Mouse (Mus musculus): ENCODE results near the gene Fam19a3. TPM values are rescaled to one million over a fixed set of nuclear protein-coding genes. Genes with fewer than 3 reads are reported as not detected.

Fam19a3 gene
- total RNA-seq (2023): not detected

GRCm38 (mm10) chr3:104781471-104781903, at the start of gene Fam19a3:
Gene Fam19a3, minus strand, starts transcription at chr3:104781840.

GRCm38 (mm10) chr3:104817991-104818748, 36.5 kb upstream of the Fam19a3 start, which contains the start of gene Mov10:
Gene Mov10, minus strand, starts transcription at chr3:104818563.

GRCm38 (mm10) chr3:104788075-104788474, 6.4 kb upstream of the Fam19a3 start, which contains the start of gene Rhoc:
Gene Rhoc, plus strand, starts transcription at chr3:104788375.

DNA sequence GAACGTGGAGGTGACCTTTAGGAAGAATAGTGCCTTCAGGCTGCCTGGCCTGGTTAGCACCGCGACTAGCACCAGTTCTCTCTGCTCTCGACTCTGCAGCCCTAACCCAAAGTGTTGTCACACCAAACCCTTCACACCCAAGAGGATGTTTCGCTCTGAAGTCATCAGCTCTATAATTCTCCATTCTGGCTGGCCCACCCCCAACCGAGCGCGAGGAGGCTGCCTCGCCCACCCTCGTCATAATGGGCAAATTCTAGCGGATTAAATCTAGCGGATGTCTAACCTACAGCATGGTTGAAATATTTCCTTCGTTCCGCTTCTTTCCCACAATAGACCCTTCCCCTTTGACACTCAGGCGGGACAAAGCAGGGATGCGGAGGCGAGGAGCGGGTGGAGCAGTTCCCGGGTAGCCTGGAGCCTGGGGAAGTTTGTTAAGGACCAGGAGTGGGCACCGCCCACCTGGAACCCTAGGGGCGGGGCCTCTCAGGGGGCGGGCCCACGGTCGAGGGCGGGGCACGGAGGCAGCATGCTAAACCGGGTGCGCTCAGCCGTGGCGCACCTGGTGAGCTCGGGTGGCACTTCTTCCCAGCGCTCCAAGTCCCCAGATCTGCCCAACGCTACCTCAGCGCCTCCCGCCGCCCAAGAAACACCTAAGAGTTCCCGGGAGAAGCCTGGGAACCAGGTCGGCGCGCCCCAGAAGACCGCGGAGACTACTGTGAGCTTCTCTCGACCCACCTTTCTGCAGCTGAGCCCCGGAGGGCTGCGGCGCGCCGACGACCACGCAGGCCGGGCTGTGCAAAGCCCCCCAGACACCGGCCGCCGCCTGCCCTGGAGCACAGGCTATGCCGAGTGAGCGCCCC, 849 bp downstream of the Fam19a3 start, which contains the start of gene Ppm1j:
TSS of gene Ppm1j (plus strand) at position 496 of the 860 bp plus-strand sequence.

Other genes starting within 250 kb of the Fam19a3 start
- gene Slc16a1, start 143.2 kb downstream of the Fam19a3 start, total RNA-seq (2023): 54.3 TPM
- 3.0 TPM for gene Ppm1j, start 784 bp downstream of the Fam19a3 start, total RNA-seq (2023)
- gene Rhoc, start 6.5 kb upstream of the Fam19a3 start, total RNA-seq (2023): 0.73 TPM
- 36.7 TPM for gene Mov10, start 36.7 kb upstream of the Fam19a3 start, total RNA-seq (2023)
- 25.7 TPM for gene St7l, start 82.2 kb upstream of the Fam19a3 start, total RNA-seq (2023)
- 176 TPM for gene Capza1, start 82.7 kb upstream of the Fam19a3 start, total RNA-seq (2023)
- not detected for gene Wnt2b, start 180.1 kb upstream of the Fam19a3 start, total RNA-seq (2023)

Data from CD8-positive naive resting alpha-beta T cell, adult 57 days (primary cell).